Mouse (Mus musculus) cortical plate, adult 2 months (tissue): ENCODE measurements around the gene Yif1b.

Source experiments
- CTCF ChIP-seq: fragments of 200-500 bp; IDR thresholded peaks from 2 replicates; pipeline ENCODE4 v1.5.1; 2011; ENCODE audit warnings: mild to moderate bottlenecking, control low read depth, low read length; ENCODE audit not compliant: insufficient read depth; ENCODE audit errors: extremely low read depth
- POLR2A ChIP-seq: fragments of 200-500 bp; IDR thresholded peaks from 2 replicates; pipeline ENCODE4 v1.6.1; 2011; ENCODE audit warnings: mild to moderate bottlenecking, low read length, control low read depth; ENCODE audit not compliant: insufficient read depth; ENCODE audit errors: extremely low read depth

DNA sequence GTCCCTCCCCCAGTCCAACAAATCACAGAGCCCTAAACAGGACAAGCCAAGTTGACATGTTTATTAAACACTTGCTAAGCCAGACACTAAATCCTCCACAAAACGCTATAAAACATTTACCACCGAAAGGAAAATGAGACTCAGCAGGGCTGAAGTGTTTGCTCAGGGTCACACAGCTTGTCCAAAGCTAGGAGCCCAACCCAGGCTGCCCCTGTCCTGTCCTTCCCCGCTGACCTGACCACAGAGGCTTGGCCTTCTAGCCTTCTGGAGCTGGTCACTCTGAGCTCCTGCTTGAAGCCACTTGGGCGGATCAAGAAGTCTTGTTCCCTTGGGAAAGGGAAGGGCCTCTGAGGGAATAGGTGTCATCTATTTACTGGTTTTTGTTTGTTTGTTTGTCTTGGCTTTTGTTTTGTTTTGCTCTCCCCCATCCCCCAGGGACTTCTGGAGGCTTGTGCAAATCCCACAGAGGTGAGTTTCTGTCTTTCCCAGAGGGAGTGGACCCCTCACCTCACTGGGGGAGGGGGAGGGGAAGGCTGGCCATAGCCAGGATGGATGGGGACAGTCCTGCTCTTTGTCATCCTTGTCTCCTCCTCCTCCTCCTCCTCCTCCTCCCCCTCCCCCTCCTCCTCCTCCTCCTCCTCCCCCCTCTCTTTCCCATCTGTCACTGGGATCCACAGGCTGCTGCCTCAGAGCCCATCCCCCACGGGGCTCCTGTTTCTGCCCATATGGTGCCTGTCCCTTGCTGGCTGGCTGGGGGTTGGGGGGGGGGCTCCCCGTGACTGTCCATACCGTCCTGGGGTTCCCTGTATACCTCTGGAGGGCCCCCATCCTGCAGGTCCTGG, 53.7 kb downstream of the Yif1b start:
- TF ChIP-seq CTCF (no peak), POLR2A (no peak)
